Mouse (Mus musculus) left cerebral cortex, adult 9 months (tissue): ENCODE measurements around the gene Ccdc85b.
A peak's percentile ranks its signal among the peaks of the same experiment; 100 is the strongest.

Experiments
- DNase-seq, 2 experiments: peaks; one replicate each; pipeline ENCODE4 v3.0.0; 2022; ENCODE audit warnings: low spot score in 2 of 2

The Ccdc85b gene

GRCm38 (mm10) chr19:5481398-5481797, 23.7 kb upstream of the Ccdc85b start:
- no peak for DNase-seq

GRCm38 (mm10) chr19:5480016-5480415, 22.3 kb upstream of the Ccdc85b start:
- no peak for DNase-seq

- no peak for DNase-seq
Measured at GRCm38 (mm10) chr19:5477668-5478300, 20.1 kb upstream of the Ccdc85b start.

- DNase-seq: peak in 1 of 2 experiments; percentile 63
Measured at GRCm38 (mm10) chr19:5477004-5477667, 19.4 kb upstream of the Ccdc85b start.

- no peak for DNase-seq
Measured at GRCm38 (mm10) chr19:5475069-5475714, 17.5 kb upstream of the Ccdc85b start.

- DNase-seq: no peak
Measured at GRCm38 (mm10) chr19:5474281-5475068, 16.8 kb upstream of the Ccdc85b start.

GRCm38 (mm10) chr19:5473720-5474119, 16.0 kb upstream of the Ccdc85b start, which contains the start of gene Efemp2:
TSS of gene Efemp2 (plus strand) at chr19:5473954.
- DNase-seq: peak in 1 of 2 experiments; percentile 64

GRCm38 (mm10) chr19:5472857-5473256, 15.2 kb upstream of the Ccdc85b start:
- no peak for DNase-seq

GRCm38 (mm10) chr19:5471846-5472245, 14.2 kb upstream of the Ccdc85b start:
- DNase-seq: no peak

GRCm38 (mm10) chr19:5468374-5468773, 10.7 kb upstream of the Ccdc85b start, which contains the start of gene Ctsw:
TSS of gene Ctsw (minus strand) at chr19:5468507.
- DNase-seq: no peak

- no peak for DNase-seq
Measured at GRCm38 (mm10) chr19:5466916-5467500, 9.3 kb upstream of the Ccdc85b start.

- no peak for DNase-seq
Measured at GRCm38 (mm10) chr19:5465037-5465436, 7.3 kb upstream of the Ccdc85b start.

- no peak for DNase-seq
Measured at GRCm38 (mm10) chr19:5463791-5464562, 6.3 kb upstream of the Ccdc85b start.

GRCm38 (mm10) chr19:5463212-5463611, 5.5 kb upstream of the Ccdc85b start:
- no peak for DNase-seq

GRCm38 (mm10) chr19:5461411-5461810, 3.7 kb upstream of the Ccdc85b start:
- no peak for DNase-seq

- peak in 1 of 2 experiments; percentile 87 for DNase-seq
Measured at GRCm38 (mm10) chr19:5460465-5460911, 2.8 kb upstream of the Ccdc85b start, which contains the start of gene Fibp. TSS of gene Fibp (plus strand) at chr19:5460615.

- DNase-seq: no peak
Measured at GRCm38 (mm10) chr19:5459896-5460295, 2.2 kb upstream of the Ccdc85b start.

- no peak for DNase-seq
Measured at GRCm38 (mm10) chr19:5459019-5459418, 1.3 kb upstream of the Ccdc85b start.

- DNase-seq: peak; percentile 90 to 96
Measured at GRCm38 (mm10) chr19:5456922-5457745, 560 bp downstream of the Ccdc85b start.
